Mouse (Mus musculus) gastrocnemius, postnatal 14 days (tissue): ENCODE data around the gene Mpc1. TPM values are rescaled to one million over a fixed set of nuclear protein-coding genes. Genes with fewer than 3 reads are reported as not detected.
"Not testable (repeated sequence)": the region's sequence is repeated elsewhere in the genome, so short reads cannot be mapped to it uniquely, and the experiment has no call there.

ENCODE experiments used
- DNase-seq: peaks from one replicate; pipeline ENCODE4 v3.0.0; 2021; ENCODE audit warnings: mixed read lengths
- intact Hi-C: fragments of 180-260 bp; cut with DNase I; formaldehyde crosslinking; loops from one replicate; pipeline ENCODE4 v1.15.1; 2025; ENCODE audit warnings: low total_unique reads
- long read RNA-seq, 2 experiments: library from polyadenylated mRNA; stranded (forward); transcript quantifications; one replicate each; pipeline ENCODE4 v2.0.0; 2021
- total RNA-seq, 2 experiments: library from RNA; stranded (reverse); gene quantifications; 2 replicates each; pipeline ENCODE4 v1.2.3; 2021

The Mpc1 gene
- 100 to 1,000 TPM; 266 to 303 TPM for total RNA-seq
- long read RNA-seq, experiment 1, transcript Mpc1-202 (5 exons, 555 nt) = major isoform, 7 of 240 reads
- long read RNA-seq, experiment 1, partial matches to known transcripts = 1 of 240 reads
- long read RNA-seq, experiment 1, other reads (novel, unspliced or antisense) = 231 of 240 reads
- long read RNA-seq, experiment 2, partial matches to known transcripts = 0 of 261 reads
- long read RNA-seq, experiment 2, other reads (novel, unspliced or antisense) = 257 of 261 reads

DNA sequence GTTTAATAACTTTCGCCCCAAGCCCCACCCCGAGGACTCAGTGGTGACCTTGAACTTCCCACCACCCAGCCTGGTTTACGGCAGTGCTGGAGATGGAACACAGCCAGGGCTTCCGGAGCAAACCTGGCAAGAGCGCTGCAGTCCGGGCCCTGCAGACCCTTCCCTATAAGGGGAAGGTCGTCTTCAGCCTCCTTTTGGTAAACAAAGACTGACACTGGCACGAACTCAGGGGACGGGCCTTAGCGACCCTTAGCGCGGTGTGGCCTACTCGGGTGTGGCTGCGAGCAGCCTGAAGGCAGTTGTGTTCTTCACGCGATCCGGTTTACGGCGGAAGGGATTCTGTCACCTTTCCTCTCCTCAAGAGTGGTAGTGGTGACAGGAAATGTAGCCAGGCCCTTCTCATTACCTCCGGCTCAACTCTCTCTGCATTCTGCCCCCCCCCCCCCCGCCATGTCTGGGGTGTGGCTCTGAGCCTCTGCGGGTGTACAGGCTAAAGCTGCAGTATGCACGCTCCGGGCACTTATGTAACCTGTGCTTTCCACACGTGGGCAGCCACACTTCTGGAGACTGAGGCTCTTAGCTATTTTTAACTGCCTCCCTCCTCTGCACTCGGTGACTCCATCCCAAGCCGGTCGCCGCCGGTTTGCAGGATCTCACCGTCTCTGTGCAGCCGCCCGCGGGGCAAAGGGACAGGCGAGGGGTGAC, at the start of gene Mpc1:
Mpc1 (plus strand) TSS at position 84 of the 705 bp plus-strand sequence.
- DNase-seq = peak; percentile 78
- intact Hi-C loops = no loop called here

DNA sequence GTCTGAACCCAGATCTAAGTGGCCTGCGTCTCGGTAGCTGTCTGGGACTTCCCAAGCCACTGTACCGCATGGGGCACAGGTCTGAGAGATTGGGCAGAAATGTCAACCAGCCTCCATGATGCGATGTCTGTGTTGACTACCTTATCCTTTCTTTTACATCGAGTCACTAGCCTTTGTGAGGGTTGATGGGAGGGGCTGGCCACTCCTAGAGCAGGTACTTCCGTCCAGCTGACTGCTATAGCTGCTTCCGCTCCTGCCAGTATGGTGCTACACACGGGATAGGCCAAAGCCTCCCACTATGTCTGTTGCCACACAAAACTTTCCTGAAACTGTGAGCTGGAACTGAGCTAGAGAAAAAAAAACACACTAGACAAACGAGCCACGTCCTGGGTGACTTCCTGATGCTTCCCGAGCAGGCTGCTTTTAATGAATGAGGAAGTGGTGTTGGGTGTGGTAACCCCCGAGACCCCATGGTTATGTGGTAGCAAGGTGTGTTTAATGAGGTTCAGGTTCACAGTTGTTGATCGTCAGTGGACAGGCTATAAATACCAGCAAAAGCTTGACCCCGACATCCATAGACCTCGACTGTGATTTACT, 49.0 kb upstream of the Mpc1 start:
- DNase-seq = no peak
- intact Hi-C loops = no loop called here

DNA sequence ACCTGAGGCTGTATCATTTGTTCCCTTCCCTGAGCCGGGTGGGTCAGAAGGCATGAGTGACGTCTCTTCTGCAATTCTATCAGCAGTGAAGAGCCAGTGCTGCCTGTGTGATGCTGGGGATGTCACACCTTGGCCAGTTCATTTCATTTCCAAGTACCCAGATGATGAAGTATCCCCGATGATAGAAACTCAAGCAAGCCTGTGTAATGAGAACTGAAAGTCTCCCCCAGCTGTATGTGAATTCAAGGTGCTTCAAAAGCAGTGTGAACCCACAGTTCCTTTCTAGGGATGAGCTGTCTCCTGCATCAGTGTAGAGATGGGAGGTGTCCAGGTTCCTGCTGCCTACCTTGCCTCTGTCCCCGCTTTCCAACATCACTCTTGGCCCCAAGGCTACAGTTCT, 48.2 kb upstream of the Mpc1 start:
- DNase-seq = no peak
- intact Hi-C loops = no loop called here

DNA sequence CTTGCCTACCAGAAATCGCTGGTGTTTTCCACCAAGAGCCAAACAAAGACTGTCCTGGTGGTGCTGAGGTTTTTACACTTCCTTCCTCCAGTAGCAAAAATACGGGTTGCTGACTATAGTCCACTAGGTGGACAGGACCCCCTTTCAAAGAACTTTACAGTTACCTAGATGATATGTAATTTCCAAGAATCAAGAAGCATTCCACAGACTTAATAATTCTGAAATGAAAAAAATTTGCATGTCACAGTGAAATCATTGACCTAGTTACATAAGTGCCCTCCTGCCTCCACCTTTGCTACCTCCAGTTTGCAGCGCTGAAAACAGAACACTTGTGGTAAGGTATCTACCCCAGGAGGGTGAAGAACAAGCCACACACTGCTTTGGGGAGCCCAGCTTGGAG, 47.0 kb upstream of the Mpc1 start, which contains the start of gene Ccr6:
Ccr6 (plus strand) TSS at position 301 of the 400 bp plus-strand sequence.
- intact Hi-C loops = no loop called here
- DNase-seq = no peak

DNA sequence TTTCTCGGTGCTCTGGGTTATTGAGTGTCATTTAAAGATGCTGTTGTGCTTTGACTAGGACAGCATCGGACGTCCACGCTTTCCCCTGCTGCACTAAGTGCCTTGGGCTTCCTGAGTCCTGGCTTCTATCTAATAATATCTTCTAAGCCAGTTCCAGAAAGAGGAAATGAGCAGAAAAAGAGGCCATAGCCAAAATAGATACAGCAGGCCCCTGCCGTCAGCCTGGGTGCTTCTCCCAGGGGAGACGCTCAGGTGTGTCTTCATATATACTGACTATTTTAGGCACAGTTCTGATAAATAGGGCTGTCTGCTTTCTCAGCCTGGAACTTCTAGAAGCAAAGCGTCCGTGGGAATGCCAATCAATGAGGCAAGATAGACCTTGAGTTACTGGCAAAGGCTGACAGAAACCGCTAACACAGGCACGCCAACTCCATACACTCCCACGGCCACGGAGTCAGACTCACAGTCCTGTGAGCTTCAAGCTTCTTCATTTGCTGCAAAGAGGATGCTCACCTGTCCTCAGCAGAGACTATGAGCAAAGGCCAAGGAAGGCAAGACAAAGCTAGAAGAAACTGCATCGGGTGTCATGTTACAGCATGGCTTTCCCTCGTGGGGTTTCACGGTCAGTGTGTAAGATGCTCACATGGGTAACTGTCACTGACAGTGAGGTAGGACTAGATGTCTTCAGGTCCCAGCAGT, 44.5 kb upstream of the Mpc1 start:
- no peak for DNase-seq
- intact Hi-C loops = no loop called here

DNA sequence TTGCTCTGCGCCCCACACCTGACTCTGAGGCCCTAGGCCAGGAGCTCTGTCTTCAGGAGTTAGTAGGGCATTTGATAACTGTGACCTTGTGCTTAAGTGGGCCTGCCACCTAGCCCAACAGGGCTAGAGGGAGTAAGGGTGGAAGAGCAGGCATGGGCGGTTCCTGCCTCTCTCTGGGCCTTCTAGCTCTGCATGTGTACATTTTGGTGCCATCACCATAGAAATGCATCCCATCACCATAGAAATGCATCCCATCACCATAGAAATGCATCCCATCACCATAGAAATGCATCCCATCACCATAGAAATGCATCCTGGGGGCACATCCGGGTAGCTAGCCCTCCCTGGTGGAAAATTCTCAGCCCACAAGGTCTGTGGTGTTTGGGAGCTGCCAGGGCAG, 43.1 kb upstream of the Mpc1 start:
- DNase-seq = no peak
- intact Hi-C loops = no loop called here

DNA sequence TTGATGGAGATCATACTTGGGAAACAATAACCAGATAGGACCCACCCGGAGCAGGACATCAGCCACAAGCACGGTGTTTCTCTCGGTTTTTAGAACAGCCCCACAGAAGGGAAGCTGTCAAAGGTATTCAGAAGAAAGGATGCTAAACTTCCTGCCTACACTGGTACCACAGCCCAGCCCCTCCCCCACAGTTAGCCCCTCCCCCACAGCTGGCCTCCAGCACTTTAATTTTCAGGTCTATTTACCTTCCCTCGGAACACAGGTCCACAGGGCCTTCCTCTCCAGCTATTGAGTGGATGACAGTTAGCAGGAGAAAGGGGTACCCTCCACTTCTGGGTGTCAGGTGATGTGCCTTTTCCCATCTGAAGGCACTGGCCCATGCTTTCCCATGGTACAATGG, 42.2 kb upstream of the Mpc1 start:
- no peak for DNase-seq
- intact Hi-C loops = no loop called here

DNA sequence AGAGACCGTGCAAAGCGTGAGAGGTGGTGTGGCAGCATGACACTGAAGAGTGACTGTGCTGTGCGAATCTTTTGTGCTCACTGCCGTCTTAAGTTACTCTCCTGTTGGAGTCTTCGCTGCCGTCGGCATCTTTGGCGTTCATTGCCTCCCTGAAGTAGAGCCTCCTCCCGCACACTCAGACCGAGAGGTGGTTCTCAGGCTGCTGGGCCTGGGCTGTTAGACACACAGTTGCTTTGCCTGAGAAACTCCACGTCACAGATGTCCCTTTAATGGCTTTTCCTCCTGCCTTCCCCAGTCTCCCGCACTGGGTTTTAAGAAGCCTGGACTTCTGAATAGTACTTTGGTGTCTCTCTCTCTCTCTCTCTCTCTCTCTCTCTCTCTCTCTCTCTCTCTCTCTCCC, 41.1 kb upstream of the Mpc1 start:
- intact Hi-C loops = no loop called here
- DNase-seq = no peak

DNA sequence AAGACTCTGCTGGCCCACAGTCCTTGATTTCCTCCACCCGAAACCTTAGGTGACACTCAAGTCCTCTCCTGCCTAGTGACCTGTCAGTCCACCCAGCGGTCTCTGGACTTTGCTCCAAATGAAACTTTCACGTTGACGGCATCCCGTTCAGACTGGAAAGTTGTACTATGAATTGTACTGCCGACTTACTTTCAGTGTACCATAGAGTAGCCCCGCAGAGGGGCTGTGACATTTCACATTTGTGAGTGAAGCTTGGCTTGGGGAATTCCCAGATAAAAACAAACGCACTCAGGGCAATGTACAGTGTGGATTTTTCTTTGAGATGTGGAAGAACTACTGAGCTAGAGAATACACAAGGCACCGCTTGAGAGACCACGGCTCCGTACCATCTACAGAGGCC, 40.5 kb upstream of the Mpc1 start:
- intact Hi-C loops = no loop called here

DNA sequence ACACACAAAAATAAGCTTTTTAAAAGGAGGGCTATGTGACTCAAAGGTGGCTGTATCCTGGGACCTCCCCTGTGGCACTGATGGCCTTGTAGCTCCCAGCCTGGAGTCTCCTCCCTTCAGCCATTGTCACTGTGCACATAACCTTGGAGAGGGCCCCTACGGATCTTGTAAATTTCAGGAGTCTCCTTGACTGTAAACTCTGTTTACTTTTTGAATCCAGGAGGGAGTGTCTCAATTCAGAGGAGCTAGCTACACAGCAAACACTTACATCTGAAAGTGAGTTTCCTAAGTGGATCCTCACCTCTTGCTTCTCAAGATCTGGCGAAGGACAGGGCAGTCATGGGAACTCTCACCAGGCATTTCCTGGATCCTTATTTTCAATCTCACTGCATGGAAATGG, 38.6 kb upstream of the Mpc1 start:
- no peak for DNase-seq
- intact Hi-C loops = no loop called here

More for the DNA sequence above, 40.5 kb upstream of the Mpc1 start:
- DNase-seq = no peak

DNA sequence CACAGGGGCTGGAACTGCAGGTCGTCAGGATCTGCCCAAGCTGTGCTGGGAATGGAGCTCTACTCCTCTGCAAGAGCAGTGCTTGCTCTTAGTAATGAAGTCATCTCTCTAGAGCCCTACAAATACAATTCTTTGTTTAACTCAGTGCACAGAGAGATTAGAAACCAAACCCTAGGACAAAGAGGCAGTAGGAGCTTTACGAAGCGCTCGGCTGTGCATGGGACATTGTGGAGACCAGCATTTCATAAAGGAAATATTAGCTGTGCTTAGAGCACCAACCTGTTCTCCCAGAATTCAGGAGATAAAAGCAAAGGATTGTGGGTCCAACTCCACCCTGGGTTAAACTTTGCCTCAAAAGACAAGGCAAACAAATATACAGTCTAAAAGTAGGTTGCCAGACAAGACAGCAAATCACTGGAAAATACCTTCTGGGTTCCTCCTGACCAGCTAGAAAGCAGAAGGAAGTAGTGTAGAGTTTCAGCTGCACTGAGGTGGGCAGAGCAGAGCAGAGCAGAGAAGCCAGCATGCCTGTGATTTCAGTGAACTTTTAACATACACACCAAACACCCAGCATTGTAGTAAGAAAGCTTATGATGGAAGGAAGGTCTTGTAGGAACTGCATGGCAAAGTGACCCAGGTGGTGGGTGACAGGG, 36.5 kb upstream of the Mpc1 start:
- intact Hi-C loops = no loop called here

DNA sequence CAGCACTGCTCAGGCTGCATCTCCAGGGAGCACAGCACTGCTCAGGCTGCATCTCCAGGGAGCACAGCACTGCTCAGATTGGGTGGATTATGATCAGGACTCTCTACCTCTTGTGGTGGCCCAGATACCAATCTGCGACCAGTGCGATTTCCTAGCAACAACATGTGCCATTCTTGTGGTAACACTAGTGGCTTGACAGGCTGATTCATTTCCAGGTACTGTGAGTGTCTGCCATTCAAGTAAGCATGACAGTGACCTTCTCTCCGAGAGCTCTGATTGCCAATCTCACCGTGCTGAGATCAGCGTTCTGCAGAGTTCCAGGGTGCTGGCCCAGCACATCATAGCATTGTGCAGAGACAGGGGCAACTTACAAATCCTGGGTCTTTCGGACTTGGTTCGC, 31.0 kb upstream of the Mpc1 start:
- intact Hi-C loops = no loop called here

More for the DNA sequence above, 36.5 kb upstream of the Mpc1 start:
- no peak for DNase-seq

DNA sequence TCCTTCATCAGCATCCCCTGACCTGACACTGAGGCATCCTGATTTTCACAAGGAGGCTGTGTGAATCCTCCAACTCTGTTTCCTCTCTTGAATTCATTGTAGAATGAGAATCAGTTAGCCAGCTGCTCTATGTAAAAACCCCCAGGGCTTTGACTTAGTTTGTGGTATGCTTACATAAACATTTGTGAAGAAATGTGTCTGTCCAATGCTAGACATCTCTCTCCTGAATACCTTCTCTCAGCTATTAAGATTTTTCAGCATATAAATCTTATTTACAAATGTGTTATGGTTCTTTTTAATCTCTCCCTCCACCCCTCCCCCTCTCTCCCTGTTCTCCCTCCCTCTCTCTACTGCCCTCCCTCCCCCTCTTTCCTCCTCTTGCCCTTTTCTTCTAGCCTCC, 28.4 kb upstream of the Mpc1 start:
- intact Hi-C loops = no loop called here
- DNase-seq = no peak

More for the DNA sequence above, 31.0 kb upstream of the Mpc1 start:
- no peak for DNase-seq

DNA sequence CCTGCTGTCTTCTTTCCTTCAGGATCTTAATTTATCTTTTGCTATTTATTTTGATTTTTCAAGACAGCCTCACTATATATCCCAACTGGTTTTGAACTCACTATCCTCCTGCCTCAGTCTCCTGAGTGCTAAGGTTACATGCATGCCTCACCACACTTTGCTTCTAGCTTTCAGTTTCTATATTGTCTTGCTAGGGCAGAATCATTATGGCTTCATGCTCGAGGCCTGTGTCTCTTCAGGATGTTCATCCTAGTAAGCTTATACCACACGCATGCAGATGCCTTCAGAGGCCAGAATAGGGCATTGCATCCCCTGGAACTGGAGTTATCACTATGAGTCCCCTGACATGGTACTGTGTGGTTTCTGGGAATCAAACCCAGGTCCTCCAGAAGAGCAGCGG, 27.8 kb upstream of the Mpc1 start:
- no peak for DNase-seq
- intact Hi-C loops = no loop called here

DNA sequence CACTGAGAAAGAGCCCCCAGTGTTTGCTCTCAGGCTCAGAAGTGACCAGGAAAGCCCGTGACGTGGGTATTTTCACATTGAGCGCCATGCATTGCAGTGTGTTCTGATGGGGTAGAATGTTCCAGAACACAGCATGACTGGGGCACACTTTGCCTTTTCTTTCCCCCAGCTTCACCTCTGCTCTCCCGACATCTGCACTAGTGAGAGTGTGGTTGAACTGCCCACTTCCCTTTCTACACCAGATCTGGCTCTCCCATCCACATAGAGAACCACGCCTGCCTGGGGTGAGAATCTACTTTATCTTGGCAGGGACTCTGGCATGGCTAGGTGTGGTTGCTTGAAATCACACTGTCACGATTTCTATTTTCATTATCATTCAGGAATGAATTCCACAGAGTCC, 27.1 kb upstream of the Mpc1 start:
- intact Hi-C loops = no loop called here
- DNase-seq = no peak

DNA sequence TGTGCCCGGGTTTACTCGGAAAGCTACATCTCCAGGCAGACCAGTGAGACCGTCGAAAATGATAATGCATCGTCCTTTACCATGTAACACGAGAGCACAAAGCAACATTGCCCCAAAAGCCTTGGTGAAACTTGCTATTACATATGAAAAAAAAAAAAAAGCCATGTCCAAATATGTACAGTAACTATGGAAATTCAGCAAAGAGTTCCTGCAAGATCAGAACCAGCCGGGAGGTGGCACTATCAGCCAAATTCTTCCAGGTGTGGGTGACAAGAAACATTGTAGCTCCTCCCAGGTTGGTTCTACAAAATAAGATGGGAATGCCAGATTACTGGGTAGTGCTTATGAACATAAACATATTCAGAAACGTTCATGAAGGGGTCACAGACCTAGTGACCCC, 25.7 kb upstream of the Mpc1 start:
- no peak for DNase-seq
- intact Hi-C loops = no loop called here

DNA sequence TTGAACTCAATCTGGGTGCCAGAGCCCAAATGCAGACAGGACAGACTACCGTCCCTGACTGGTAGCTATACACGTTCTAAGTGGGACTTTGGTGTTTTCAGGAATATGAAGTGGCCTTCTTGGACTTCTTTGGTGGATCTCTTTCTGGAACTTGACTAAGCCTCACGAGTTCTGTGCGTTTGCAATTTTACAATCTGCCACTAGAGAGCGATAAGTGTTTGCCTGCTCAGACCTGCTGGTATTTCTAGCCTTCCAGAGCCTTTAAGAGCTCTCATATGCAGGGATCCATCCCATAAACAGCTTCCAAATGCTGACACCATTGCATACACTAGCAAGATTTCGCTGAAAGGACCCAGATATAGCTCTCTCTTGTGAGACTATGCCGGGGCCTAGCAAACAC, 18.1 kb upstream of the Mpc1 start:
- DNase-seq = not testable (repeated sequence)

DNA sequence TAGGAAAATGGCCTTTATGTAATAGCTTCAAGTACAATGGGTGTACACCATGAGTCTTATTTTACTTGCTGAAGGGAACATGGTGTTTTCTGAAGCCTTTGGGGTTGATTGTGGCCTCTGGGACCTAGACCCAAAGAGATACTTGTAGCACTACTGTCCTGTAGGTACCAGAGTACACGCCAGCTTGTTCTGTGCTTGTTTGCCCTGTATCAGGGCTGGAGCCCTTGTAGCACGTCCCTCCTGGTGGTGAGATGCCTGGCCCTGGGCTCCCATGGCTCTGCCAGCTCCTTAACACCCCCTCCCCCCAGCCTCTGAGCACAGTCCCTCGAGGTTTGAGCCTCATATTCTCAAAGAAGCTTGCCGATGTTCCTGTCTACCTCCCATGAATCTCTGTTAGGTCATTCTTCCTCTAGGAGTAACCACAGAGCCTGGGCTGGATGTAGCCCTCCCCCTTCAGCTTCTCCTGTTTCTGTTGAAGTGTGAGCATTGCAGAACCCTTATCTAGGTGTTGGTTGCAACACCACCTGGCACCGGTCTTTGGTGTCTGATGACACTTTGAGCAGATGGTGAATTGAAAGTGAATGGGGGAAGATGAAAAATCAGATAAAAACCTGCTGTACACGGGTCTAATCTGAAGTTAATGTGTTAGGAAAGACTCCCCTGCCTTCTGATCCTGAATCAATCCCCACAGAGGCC, 10.5 kb upstream of the Mpc1 start:
- intact Hi-C loops = no loop called here
- DNase-seq = no peak

More for the DNA sequence above, 18.1 kb upstream of the Mpc1 start:
- intact Hi-C loops = loop anchor here (5.0 kb wide), 2 partner anchors 33 to 108 kb away; no protein-coding TSS in a partner anchor

DNA sequence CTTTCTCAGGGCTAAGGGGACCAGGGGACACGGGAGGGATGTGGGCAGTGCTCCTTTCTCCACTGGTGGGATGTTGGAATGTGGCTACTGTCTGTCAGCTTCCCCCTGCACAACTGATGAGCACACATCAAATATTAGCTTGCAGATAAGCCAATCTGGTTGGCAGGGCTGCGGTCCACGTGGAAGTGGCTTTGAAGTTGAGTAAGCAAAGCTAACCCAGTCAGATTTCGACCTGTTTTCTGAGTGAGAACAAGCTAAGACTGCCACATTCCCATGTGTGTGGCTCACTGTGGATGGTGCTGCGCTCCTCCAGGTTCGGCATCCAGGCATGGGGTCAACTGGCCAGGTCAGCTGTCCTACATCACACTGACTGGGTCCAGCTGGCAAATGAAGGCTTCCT, 9.8 kb upstream of the Mpc1 start:
- intact Hi-C loops = no loop called here
- no peak for DNase-seq
